Mouse (Mus musculus) right cerebral cortex, adult 18-20 months (tissue): Measurements from ENCODE around the gene Wdr5b.
"Not testable (repeated sequence)": the region's sequence is repeated elsewhere in the genome, so short reads cannot be mapped to it uniquely, and the experiment has no call there.

Experiments used
- DNase-seq: peaks from one replicate; pipeline ENCODE4 v3.0.0; 2022; ENCODE audit warnings: mixed read lengths

Gene Wdr5b

DNA sequence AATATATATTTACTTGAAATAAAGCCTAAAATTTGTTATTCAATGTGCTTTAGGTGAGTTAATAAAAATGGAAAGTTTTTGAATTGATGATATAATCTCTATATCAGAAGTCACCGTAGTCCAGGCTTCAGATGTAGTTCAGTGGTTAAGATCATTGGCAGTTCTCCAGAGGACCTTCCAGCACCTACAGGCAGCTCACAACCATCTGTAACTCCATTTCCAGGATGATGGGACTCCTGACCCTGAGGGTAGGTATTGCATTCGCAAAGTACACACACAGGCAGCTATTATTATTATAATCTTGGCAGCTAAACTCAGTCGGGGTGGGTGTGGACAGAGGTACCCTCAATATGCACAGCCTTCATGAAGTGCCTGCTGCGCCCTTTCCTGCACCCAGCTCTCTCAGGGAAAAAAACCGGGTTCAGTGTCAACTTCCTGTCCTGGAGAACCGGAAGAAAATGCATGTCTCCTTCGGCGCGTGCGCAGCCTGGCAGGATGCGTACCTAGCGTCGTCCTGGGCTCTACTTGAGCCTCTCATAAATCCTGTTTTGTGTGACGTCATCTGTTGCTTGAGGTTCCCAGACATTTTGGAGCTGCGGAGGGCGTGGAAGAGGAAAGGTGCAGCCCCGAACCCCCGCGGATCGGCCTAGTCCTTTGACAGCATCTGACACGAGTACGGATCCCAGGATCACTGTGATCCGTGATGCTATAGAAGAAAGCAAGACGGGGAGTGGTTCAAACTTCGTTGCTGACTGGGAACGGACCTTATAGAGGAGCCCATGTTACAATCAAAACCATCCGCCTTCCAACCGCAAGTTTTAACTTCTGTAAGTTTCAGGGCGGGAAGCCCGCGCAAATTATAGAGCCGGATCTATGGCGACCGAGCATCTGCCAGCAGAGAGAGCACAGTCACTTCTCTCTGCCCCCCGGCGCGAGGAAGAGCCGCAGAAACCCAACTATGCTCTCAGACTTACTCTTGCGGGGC lies at the start of gene Wdr5b:
Wdr5b (plus strand) TSS at position 551 of the 985 bp plus-strand sequence.
- DNase-seq = peak; percentile 97

- DNase-seq = no peak
Observed at GRCm38 (mm10) chr16:35992391-35992790, 48.6 kb upstream of the Wdr5b start.

- DNase-seq = no peak
Observed at GRCm38 (mm10) chr16:35993316-35993715, 47.7 kb upstream of the Wdr5b start.

DNA sequence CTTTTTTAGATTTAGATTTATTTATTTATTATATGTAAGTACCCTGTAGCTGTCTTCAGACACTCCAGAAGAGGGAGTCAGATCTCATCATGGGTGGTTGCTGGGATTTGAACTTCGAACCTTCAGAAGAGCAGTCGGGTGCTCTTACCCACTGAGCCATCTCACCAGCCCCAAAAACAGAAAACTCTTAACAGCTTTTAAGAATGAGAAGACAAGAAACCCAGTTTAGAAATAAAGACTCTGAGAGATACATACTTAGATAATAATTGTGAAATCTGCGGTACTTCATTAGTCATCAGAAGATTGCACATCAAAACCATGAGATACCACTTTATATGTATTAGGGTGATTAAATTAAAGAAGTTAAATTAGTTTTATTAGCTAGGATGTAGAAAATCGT lies 42.1 kb upstream of the Wdr5b start:
- DNase-seq = not testable (repeated sequence)

DNA sequence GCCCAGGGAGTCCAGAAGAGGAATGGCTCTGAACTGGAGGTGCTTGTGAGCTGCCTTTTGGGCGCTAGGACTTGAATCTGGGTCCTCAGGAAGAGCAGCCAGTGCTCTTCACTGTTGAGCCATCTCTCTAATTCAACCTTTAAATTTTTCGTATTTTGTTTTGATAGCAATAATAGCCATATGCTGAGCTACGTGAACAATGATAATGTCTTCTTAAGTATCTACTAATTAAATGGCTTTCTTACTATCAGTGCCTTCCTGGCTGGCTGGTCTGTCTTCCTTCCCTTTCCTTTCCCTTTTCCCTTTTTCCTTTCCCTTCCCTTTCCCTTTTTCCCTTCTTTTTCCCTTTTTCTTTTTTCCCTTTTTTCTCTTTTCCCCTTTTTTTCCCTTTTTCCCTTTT lies 32.6 kb upstream of the Wdr5b start:
- no peak for DNase-seq

DNA sequence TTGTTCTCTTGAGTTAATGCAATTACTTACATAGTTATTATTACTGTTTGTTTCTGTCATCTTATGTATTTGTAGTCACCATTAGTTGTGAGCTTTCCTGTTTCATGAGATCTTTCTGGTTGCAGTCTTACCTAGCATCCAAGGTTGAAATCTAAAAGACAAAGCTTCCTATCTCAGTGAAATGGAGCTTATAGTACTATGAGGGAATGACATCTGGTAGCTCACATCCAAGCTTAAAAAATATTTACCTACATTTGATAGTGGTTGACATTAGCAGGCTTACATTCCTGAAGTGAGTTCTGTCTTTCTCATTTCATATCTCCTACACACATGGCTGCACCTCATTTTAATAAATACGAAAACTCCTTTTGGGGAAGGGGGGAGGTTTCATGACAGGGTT lies 24.7 kb upstream of the Wdr5b start:
- DNase-seq = no peak

DNA sequence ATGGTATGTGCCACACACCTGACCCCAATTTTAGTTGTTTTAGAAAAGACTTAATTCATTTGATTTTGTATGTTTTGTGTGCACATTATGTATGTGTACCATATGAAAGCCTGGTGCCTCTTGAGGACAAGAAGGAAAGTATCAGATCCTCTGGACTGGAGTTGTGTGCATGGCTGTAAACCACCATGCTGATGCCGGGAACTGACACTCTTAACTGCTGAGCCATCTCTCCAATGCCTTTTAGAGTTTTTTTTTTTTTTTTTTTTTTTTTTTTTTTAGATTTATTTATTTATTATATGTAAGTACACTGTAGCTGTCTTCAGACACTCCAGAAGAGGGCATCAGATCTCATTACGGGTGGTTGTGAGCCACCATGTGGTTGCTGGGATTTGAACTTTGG lies 12.9 kb upstream of the Wdr5b start:
- not testable (repeated sequence) for DNase-seq

GRCm38 (mm10) chr16:36041625-36042020 lies 633 bp downstream of the Wdr5b start:
- DNase-seq = no peak

DNA sequence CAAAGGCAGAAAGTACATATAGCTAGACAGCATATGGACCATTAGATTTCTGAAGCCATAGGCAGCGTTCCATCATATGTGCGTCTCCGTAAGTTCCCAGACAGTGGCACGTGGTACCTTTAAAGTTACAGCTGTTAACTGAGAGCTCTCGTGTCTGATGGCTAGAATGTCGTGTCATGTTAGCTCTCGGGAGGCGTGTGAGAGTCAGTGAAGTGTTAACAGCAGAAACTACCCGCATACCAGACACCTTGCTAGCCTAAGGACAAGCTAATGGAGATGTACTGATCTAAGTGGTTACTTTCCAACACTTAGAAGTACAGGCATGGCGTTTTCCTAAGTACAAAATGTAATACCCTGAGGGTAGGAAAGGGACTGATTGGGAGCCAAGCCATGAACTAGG lies 2.1 kb downstream of the Wdr5b start:
- no peak for DNase-seq

- DNase-seq = no peak
Observed at GRCm38 (mm10) chr16:36043964-36044363, 3.0 kb downstream of the Wdr5b start.

DNA sequence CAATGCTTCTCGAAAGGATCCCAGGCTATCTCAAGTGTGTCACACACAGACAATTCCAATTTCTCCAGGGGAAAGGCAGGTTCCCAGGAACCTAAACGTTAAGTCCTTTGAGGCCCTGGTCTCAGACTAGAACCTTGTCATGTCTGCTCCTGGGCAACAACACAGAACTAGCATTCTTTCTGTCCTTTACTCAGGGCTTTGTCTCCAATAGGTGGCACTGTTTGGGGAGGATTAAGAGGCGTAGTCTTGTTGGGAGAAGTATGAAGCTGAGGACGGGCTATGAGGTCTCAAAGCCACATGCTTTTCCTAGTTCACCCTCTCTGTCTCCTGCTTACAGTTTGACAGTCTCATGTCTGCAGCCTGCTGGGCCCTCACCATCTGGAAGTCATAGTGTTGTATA lies 6.5 kb downstream of the Wdr5b start:
- no peak for DNase-seq

DNA sequence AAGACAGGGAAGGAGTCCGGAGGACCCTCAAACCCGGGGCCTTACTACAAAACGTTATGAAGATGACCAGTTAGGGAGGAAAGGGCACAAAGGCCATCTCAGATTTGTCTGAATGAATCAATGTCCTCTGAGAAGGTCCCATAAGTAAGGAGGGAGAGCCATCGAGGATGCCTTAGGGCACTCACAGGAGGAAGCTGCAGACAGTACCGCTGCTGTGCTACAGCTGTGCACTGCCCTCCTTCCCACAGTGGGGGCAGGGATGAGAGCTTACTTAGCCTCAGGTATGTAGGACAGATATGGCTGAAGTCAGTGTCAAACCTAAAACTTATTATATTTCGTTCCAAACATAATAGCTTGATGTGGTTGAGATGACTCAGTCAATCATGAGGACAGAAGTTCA lies 10.5 kb downstream of the Wdr5b start:
- DNase-seq = no peak

DNA sequence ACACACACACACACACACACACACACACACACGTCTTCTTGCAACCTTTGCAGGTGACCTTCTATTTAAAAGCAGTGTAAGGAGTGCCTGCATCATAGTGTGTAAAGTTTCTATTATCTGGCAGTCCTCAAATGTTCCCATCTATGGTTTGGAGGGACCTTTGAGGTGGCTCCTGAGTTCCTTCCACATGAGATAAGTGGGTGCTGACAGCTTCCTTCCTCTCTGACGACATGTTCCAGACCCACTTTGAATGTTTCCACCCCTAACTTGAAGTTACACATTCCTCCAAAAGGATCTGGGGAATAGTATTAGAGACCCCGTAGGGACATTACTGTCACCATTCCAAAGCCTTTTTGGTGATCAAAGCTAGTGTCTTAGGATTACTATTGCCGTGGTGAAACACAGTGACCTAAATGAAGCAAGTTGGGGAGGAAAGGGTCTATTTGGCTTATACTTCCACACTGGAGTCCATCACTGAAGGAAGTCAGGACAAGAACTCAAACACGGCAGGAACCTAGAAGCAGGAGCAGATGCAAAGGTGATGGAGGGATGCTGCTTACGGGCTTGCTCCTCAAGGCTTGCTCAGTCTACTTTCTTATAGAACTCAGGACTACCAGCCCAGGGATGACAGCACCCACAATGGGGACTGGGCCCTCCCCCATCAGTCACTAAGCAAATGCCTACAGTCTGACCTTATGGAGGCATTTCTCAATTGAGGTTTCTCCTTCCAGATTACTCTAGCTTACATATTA lies 12.7 kb downstream of the Wdr5b start:
- no peak for DNase-seq

- no peak for DNase-seq
Observed at GRCm38 (mm10) chr16:36054920-36055319, 13.9 kb downstream of the Wdr5b start.

DNA sequence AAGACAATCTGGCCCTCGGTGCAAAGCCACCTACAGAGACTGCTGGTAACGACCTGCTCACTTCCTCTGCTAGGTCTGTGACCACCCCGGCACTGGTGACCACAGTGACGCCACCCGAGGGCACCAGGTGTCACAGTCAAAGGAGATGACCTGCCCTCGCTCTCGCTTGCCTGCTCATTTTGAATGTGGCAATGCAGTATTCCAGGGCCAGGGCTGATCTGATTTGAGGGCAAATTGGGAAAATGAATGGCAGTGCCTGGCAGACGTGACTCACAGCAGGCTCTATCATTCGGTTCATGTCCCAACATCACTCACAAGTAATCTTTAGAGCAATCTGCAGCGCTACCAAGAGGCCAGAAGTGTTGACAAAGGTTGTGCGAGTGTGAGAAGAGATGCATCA lies 15.4 kb downstream of the Wdr5b start:
- DNase-seq = no peak

GRCm38 (mm10) chr16:36057933-36058475 lies 17.0 kb downstream of the Wdr5b start:
- no peak for DNase-seq

GRCm38 (mm10) chr16:36062534-36062933 lies 21.5 kb downstream of the Wdr5b start:
- not testable (repeated sequence) for DNase-seq

DNA sequence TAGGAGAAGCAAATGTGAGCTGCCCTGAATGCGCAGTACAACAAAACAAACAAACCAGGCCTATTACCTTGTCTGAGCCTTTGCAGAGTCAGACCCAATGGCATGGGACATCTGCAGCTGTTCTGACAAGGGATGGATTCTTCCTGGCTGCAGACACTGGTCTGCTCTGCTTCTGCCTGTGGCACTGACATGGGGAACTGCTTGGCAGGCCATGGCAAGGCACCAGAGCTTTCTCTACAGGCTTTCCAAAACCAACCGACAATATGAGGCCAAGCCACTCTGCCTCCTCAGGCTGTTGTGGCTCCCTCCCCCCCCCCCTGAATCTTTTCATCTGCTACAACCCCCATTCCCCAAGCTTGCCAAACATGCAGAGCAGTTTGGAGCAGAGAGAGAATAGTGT lies 22.3 kb downstream of the Wdr5b start:
- DNase-seq = no peak

GRCm38 (mm10) chr16:36064904-36065303 lies 23.9 kb downstream of the Wdr5b start:
- no peak for DNase-seq

- DNase-seq = no peak
Observed at GRCm38 (mm10) chr16:36067694-36068093, 26.7 kb downstream of the Wdr5b start.

DNA sequence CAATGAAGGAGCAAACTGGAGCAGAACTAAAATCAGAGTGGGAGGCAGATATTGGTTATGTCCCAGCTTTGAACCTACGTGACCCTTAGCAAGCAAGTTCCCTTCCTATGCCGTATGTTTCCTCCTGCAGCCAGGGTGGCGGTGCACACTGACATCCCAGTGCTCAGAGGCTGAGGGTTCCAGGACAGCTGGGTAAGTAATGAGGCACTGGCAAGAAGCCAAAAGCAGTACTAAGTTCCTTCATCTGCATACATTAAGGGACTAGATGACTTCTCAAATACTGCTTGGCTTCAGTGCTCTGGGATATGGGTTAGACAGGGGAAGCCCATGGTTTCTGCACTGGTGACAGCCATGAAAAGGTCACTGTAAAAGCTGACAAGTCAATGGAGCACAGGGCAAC lies 27.4 kb downstream of the Wdr5b start:
- DNase-seq = no peak

DNA sequence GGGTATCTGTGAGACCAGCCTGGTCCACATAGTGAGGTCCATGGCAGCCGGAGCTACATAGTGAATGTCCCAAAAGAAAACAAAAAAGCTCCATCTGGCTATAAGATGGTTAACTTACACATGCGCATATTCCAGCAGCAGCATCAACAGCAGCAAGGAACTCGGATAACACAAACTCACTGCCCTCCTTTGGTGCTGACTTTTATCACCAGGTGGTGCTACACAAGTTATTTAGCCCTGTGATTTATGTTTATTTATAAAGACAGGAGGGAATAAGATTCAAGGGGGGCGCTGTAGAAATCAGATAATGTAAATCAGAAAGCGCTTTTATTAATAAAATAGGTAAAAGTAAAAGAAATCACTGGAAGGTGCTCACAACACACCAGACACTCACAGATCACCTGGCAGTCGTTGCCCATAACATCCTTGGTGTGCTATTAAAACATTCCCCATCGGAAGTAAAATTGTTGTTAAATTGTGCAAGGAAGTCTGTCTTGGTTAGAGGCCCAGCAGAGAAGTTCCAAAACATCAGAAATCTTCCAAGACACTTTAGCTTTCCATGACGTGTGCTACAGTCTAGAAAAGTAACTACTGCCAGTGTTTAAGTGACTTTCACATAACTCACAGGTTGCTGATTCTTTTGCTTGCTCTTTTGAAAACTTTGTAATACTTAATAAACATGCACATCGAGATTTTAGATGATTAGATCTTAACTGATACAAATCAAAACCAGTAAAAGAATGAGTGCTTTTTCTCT lies 29.0 kb downstream of the Wdr5b start:
- DNase-seq = no peak

GRCm38 (mm10) chr16:36071071-36071449 lies 30.1 kb downstream of the Wdr5b start:
- DNase-seq = no peak
